Mouse (Mus musculus): Measurements from ENCODE around the gene Ifnl3. TPM values are rescaled to one million over a fixed set of nuclear protein-coding genes. Genes with fewer than 3 reads are reported as not detected.

Gene Ifnl3
- polyA plus RNA-seq, 1 experiment from 2014 or later = not detected

- Histone ChIP-seq H3K27ac (ENCODE audit: low read depth, low read length) (no peak overlapping the region), H3K4me2 (ENCODE audit: low read length) (no peak overlapping the region), H3K36me3 (ENCODE audit: control insufficient read depth, insufficient read depth, low read length) (peaks cover 24% of the 10 kb centered on the region), H3K4me1 (ENCODE audit: control insufficient read depth, insufficient read depth, low read length) (no peaks in the 10 kb centered on the region), H3K4me3 (ENCODE audit: low read depth, low read length) (no peak overlapping the region), H3K27me3 (replicated peaks; ENCODE audit: control insufficient read depth, insufficient read depth, low read length) (no peaks in the 10 kb centered on the region), H3K9ac (ENCODE audit: low read length) (no peak overlapping the region), H3K9me3 (replicated peaks; ENCODE audit: control insufficient read depth, low read length) (no peaks in the 10 kb centered on the region)
- 10% methylated on average over 5 of the region's 5 CpGs for WGBS
- no peak for ATAC-seq
- no peak for DNase-seq (ENCODE audit: low spot score)
Observed at GRCm38 (mm10) chr7:28555939-28556535, 33.4 kb downstream of the Ifnl3 start.

GRCm38 (mm10) chr7:28557069-28557468 is 34.4 kb downstream of the Ifnl3 start:
- 80% methylated on average over 5 of the region's 5 CpGs for WGBS
- H3K36me3 ChIP-seq (ENCODE audit: control insufficient read depth, insufficient read depth, low read length) = peaks cover 29% of the 10 kb centered on the region
- no peaks in the 10 kb centered on the region for H3K27me3 ChIP-seq (replicated peaks; ENCODE audit: control insufficient read depth, insufficient read depth, low read length)
- no peaks in the 10 kb centered on the region for H3K4me1 ChIP-seq (ENCODE audit: control insufficient read depth, insufficient read depth, low read length)
- H3K9me3 ChIP-seq (replicated peaks; ENCODE audit: control insufficient read depth, low read length) = no peaks in the 10 kb centered on the region
- H3K9ac ChIP-seq (ENCODE audit: low read length) = no peak overlapping the region
- no peak overlapping the region for H3K4me2 ChIP-seq (ENCODE audit: low read length)
- H3K27ac ChIP-seq (ENCODE audit: low read depth, low read length) = no peak overlapping the region
- DNase-seq (ENCODE audit: low spot score) (no peak), ATAC-seq (no peak)
- no peak overlapping the region for H3K4me3 ChIP-seq (ENCODE audit: low read depth, low read length)

- H3K9ac ChIP-seq (ENCODE audit: low read length) = no peak overlapping the region
- DNase-seq (ENCODE audit: low spot score) (no peak), ATAC-seq (no peak)
- H3K27ac ChIP-seq (ENCODE audit: low read depth, low read length) = no peak overlapping the region
- no peaks in the 10 kb centered on the region for H3K27me3 ChIP-seq (replicated peaks; ENCODE audit: control insufficient read depth, insufficient read depth, low read length)
- H3K36me3 ChIP-seq (ENCODE audit: control insufficient read depth, insufficient read depth, low read length) = peaks cover 35% of the 10 kb centered on the region
- no peaks in the 10 kb centered on the region for H3K9me3 ChIP-seq (replicated peaks; ENCODE audit: control insufficient read depth, low read length)
- H3K4me2 ChIP-seq (ENCODE audit: low read length) = no peak overlapping the region
- no peaks in the 10 kb centered on the region for H3K4me1 ChIP-seq (ENCODE audit: control insufficient read depth, insufficient read depth, low read length)
- no peak overlapping the region for H3K4me3 ChIP-seq (ENCODE audit: low read depth, low read length)
- WGBS = 87% methylated on average over 6 of the region's 6 CpGs
Observed at GRCm38 (mm10) chr7:28557708-28558107, 35.1 kb downstream of the Ifnl3 start.

- Histone ChIP-seq H3K27me3 (replicated peaks; ENCODE audit: control insufficient read depth, insufficient read depth, low read length) (no peaks in the 10 kb centered on the region), H3K4me1 (ENCODE audit: control insufficient read depth, insufficient read depth, low read length) (no peaks in the 10 kb centered on the region), H3K4me2 (ENCODE audit: low read length) (no peak overlapping the region), H3K9me3 (replicated peaks; ENCODE audit: control insufficient read depth, low read length) (no peaks in the 10 kb centered on the region), H3K36me3 (ENCODE audit: control insufficient read depth, insufficient read depth, low read length) (peaks cover 41% of the 10 kb centered on the region), H3K27ac (ENCODE audit: low read depth, low read length) (no peak overlapping the region), H3K4me3 (ENCODE audit: low read depth, low read length) (no peak overlapping the region), H3K9ac (ENCODE audit: low read length) (no peak overlapping the region)
- 78% methylated on average over 4 of the region's 4 CpGs for WGBS
- DNase-seq (ENCODE audit: low spot score) (no peak), ATAC-seq (no peak)
Observed at GRCm38 (mm10) chr7:28558486-28558885, 35.9 kb downstream of the Ifnl3 start.

GRCm38 (mm10) chr7:28560856-28561255 is 38.2 kb downstream of the Ifnl3 start:
- no peaks in the 10 kb centered on the region for H3K4me1 ChIP-seq (ENCODE audit: control insufficient read depth, insufficient read depth, low read length)
- no peak for ATAC-seq
- H3K4me2 ChIP-seq (ENCODE audit: low read length) = no peak overlapping the region
- no peak overlapping the region for H3K9ac ChIP-seq (ENCODE audit: low read length)
- peaks cover 65% of the 10 kb centered on the region for H3K36me3 ChIP-seq (ENCODE audit: control insufficient read depth, insufficient read depth, low read length)
- no peaks in the 10 kb centered on the region for H3K27me3 ChIP-seq (replicated peaks; ENCODE audit: control insufficient read depth, insufficient read depth, low read length)
- DNase-seq (ENCODE audit: low spot score) = no peak
- H3K27ac ChIP-seq (ENCODE audit: low read depth, low read length) = no peak overlapping the region
- no peaks in the 10 kb centered on the region for H3K9me3 ChIP-seq (replicated peaks; ENCODE audit: control insufficient read depth, low read length)
- 96% methylated on average over 10 of the region's 10 CpGs for WGBS
- no peak overlapping the region for H3K4me3 ChIP-seq (ENCODE audit: low read depth, low read length)

GRCm38 (mm10) chr7:28561967-28562366 is 39.3 kb downstream of the Ifnl3 start:
- no peak for ATAC-seq
- 90% methylated on average over 11 of the region's 11 CpGs for WGBS
- H3K4me2 ChIP-seq (ENCODE audit: low read length) = no peak overlapping the region
- H3K9me3 ChIP-seq (replicated peaks; ENCODE audit: control insufficient read depth, low read length) = no peaks in the 10 kb centered on the region
- H3K4me3 ChIP-seq (ENCODE audit: low read depth, low read length) = no peak overlapping the region
- no peak overlapping the region for H3K9ac ChIP-seq (ENCODE audit: low read length)
- H3K36me3 ChIP-seq (ENCODE audit: control insufficient read depth, insufficient read depth, low read length) = peaks cover 76% of the 10 kb centered on the region
- no peak overlapping the region for H3K27ac ChIP-seq (ENCODE audit: low read depth, low read length)
- no peaks in the 10 kb centered on the region for H3K4me1 ChIP-seq (ENCODE audit: control insufficient read depth, insufficient read depth, low read length)
- no peak for DNase-seq (ENCODE audit: low spot score)
- H3K27me3 ChIP-seq (replicated peaks; ENCODE audit: control insufficient read depth, insufficient read depth, low read length) = no peaks in the 10 kb centered on the region

- WGBS = 92% methylated on average over 13 of the region's 13 CpGs
- H3K36me3 ChIP-seq (ENCODE audit: control insufficient read depth, insufficient read depth, low read length) = peaks cover 80% of the 10 kb centered on the region
- DNase-seq (ENCODE audit: low spot score) = no peak
Observed at GRCm38 (mm10) chr7:28562371-28562770, 39.7 kb downstream of the Ifnl3 start.

GRCm38 (mm10) chr7:28562951-28563350 is 40.3 kb downstream of the Ifnl3 start:
- WGBS = 92% methylated on average over 13 of the region's 13 CpGs
- H3K36me3 ChIP-seq (ENCODE audit: control insufficient read depth, insufficient read depth, low read length) = peaks cover 86% of the 10 kb centered on the region

More at GRCm38 (mm10) chr7:28562371-28562770, 39.7 kb downstream of the Ifnl3 start:
- ATAC-seq = no peak
- no peak overlapping the region for H3K4me2 ChIP-seq (ENCODE audit: low read length)
- no peak overlapping the region for H3K27ac ChIP-seq (ENCODE audit: low read depth, low read length)
- no peaks in the 10 kb centered on the region for H3K9me3 ChIP-seq (replicated peaks; ENCODE audit: control insufficient read depth, low read length)
- H3K4me1 ChIP-seq (ENCODE audit: control insufficient read depth, insufficient read depth, low read length) = no peaks in the 10 kb centered on the region
- H3K4me3 ChIP-seq (ENCODE audit: low read depth, low read length) = no peak overlapping the region
- H3K27me3 ChIP-seq (replicated peaks; ENCODE audit: control insufficient read depth, insufficient read depth, low read length) = no peaks in the 10 kb centered on the region
- no peak overlapping the region for H3K9ac ChIP-seq (ENCODE audit: low read length)

GRCm38 (mm10) chr7:28565407-28565806 is 42.8 kb downstream of the Ifnl3 start:
- Histone ChIP-seq H3K36me3 (ENCODE audit: control insufficient read depth, insufficient read depth, low read length) (peaks cover 79% of the 10 kb centered on the region), H3K27ac (ENCODE audit: low read depth, low read length) (no peak overlapping the region), H3K27me3 (replicated peaks; ENCODE audit: control insufficient read depth, insufficient read depth, low read length) (no peaks in the 10 kb centered on the region), H3K4me1 (ENCODE audit: control insufficient read depth, insufficient read depth, low read length) (no peaks in the 10 kb centered on the region), H3K4me2 (ENCODE audit: low read length) (no peak overlapping the region), H3K9me3 (replicated peaks; ENCODE audit: control insufficient read depth, low read length) (no peaks in the 10 kb centered on the region), H3K9ac (ENCODE audit: low read length) (no peak overlapping the region), H3K4me3 (ENCODE audit: low read depth, low read length) (no peak overlapping the region)
- DNase-seq (ENCODE audit: low spot score) = no peak
- WGBS = 75% methylated on average over 5 of the region's 5 CpGs
- no peak for ATAC-seq

More at GRCm38 (mm10) chr7:28562951-28563350, 40.3 kb downstream of the Ifnl3 start:
- ATAC-seq = no peak
- H3K4me3 ChIP-seq (ENCODE audit: low read depth, low read length) = no peak overlapping the region
- no peaks in the 10 kb centered on the region for H3K27me3 ChIP-seq (replicated peaks; ENCODE audit: control insufficient read depth, insufficient read depth, low read length)
- no peak overlapping the region for H3K4me2 ChIP-seq (ENCODE audit: low read length)
- no peak overlapping the region for H3K27ac ChIP-seq (ENCODE audit: low read depth, low read length)
- no peaks in the 10 kb centered on the region for H3K9me3 ChIP-seq (replicated peaks; ENCODE audit: control insufficient read depth, low read length)
- no peak for DNase-seq (ENCODE audit: low spot score)
- no peak overlapping the region for H3K9ac ChIP-seq (ENCODE audit: low read length)
- no peaks in the 10 kb centered on the region for H3K4me1 ChIP-seq (ENCODE audit: control insufficient read depth, insufficient read depth, low read length)

Measured in forebrain, embryonic 14.5 days (tissue).